Mouse (Mus musculus): Measurements from ENCODE around the gene Bcl9. TPM values are rescaled to one million over a fixed set of nuclear protein-coding genes. Genes with fewer than 3 reads are reported as not detected.

Bcl9 gene
- polyA plus RNA-seq, 1 experiment from 2014 or later, result 43.7 TPM

DNA sequence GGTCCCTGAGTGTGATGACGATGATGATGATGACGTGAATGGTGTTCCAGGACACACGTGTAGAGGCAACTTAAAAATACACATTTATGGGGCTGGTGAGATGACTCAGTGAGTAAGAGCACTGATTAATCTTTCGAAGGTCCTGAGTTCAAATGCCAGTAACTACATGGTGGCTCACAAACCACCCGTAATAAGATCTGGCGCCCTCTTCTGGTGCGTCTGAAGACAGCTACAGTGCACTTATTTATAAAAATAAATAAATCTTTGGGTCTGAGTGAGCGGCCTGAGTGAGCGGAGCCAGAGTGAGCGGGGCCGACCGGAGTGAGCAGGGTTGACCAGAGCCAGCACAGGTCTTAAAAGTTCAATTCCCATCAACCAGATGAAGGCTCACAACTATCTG is 34.5 kb upstream of the Bcl9 start:
- Histone ChIP-seq H3K4me1 (replicated peaks; ENCODE audit: insufficient read depth, low read length) (no peaks in the 10 kb centered on the region), H3K27ac (no peak overlapping the region), H3K9me3 (replicated peaks; ENCODE audit: low read length) (no peaks in the 10 kb centered on the region), H3K9ac (ENCODE audit: low read depth, low read length) (no peak overlapping the region), H3K36me3 (ENCODE audit: insufficient read depth, low read length) (no peaks in the 10 kb centered on the region), H3K27me3 (ENCODE audit: insufficient read depth, low read length) (no peaks in the 10 kb centered on the region), H3K4me2 (ENCODE audit: low read length) (no peak overlapping the region), H3K4me3 (replicated peaks; ENCODE audit: low read depth, low read length) (no peak overlapping the region)
- TF ChIP-seq CTCF (IDR thresholded peaks at IDR 0.05; ENCODE audit: low read depth), result peak; percentile 58
- 89% methylated on average over 12 of the region's 12 CpGs for WGBS
- no peak for ATAC-seq (replicated peaks; ENCODE audit: low FRiP score, low read depth)
- peak; percentile 27 for DNase-seq (ENCODE audit: low spot score)

DNA sequence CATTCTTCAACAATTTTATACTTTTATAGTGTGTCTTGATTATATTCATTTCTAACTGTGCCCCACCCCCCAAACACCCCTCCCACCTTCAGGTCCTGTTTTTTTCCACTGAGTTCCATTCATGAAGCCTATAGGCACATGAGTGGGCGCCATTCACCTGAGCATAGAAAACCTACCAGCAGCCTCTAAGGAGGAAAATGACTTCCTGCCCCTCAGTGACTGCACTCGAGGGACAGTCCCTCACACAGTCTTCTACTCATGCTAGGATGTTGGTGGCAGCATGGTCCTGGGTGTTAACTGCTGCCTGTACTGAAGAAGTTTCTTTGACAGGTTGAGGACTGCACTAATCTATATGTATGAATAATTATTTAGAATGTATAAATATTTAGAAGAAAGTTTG is 30.1 kb upstream of the Bcl9 start:
- no peak for TF ChIP-seq CTCF (IDR thresholded peaks at IDR 0.05; ENCODE audit: low read depth)
- Histone ChIP-seq H3K4me3 (replicated peaks; ENCODE audit: low read depth, low read length) (no peak overlapping the region), H3K36me3 (ENCODE audit: insufficient read depth, low read length) (no peaks in the 10 kb centered on the region), H3K4me2 (ENCODE audit: low read length) (no peak overlapping the region), H3K9me3 (replicated peaks; ENCODE audit: low read length) (no peaks in the 10 kb centered on the region), H3K4me1 (replicated peaks; ENCODE audit: insufficient read depth, low read length) (no peaks in the 10 kb centered on the region), H3K27me3 (ENCODE audit: insufficient read depth, low read length) (no peaks in the 10 kb centered on the region), H3K9ac (ENCODE audit: low read depth, low read length) (no peak overlapping the region), H3K27ac (no peak overlapping the region)
- no peak for ATAC-seq (replicated peaks; ENCODE audit: low FRiP score, low read depth)
- no peak for DNase-seq (ENCODE audit: low spot score)
- 88% methylated on average over 2 of the region's 2 CpGs for WGBS

DNA sequence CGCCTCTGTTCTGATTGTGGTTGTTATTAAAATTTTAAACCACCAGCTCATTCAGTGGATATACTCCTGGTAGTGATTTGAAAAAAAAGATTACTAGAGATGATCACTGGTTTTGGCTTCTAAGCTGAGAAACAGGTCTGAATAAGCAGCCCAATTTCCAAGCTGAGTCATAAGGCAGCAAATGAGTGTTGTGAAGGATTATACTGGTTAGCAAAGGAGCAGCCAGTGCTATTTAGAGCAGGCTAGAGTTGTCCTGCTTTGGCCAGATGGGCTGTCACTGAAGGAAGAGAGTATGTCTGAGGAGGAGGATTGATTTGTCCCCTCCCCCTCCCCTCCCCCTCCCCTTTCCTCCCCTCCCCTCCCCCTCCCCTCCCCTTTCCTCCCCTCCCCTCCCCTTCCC is 29.6 kb upstream of the Bcl9 start:
- H3K4me1 ChIP-seq (replicated peaks; ENCODE audit: insufficient read depth, low read length), result no peaks in the 10 kb centered on the region
- no peak overlapping the region for H3K9ac ChIP-seq (ENCODE audit: low read depth, low read length)
- no peak overlapping the region for H3K4me2 ChIP-seq (ENCODE audit: low read length)
- no peaks in the 10 kb centered on the region for H3K9me3 ChIP-seq (replicated peaks; ENCODE audit: low read length)
- ATAC-seq (replicated peaks; ENCODE audit: low FRiP score, low read depth) (no peak), DNase-seq (ENCODE audit: low spot score) (no peak)
- no peak overlapping the region for H3K27ac ChIP-seq
- no peak overlapping the region for H3K4me3 ChIP-seq (replicated peaks; ENCODE audit: low read depth, low read length)
- no peak for TF ChIP-seq CTCF (IDR thresholded peaks at IDR 0.05; ENCODE audit: low read depth)
- H3K36me3 ChIP-seq (ENCODE audit: insufficient read depth, low read length), result no peaks in the 10 kb centered on the region
- no peaks in the 10 kb centered on the region for H3K27me3 ChIP-seq (ENCODE audit: insufficient read depth, low read length)
- 95% methylated on average over 1 of the region's 1 CpGs for WGBS

DNA sequence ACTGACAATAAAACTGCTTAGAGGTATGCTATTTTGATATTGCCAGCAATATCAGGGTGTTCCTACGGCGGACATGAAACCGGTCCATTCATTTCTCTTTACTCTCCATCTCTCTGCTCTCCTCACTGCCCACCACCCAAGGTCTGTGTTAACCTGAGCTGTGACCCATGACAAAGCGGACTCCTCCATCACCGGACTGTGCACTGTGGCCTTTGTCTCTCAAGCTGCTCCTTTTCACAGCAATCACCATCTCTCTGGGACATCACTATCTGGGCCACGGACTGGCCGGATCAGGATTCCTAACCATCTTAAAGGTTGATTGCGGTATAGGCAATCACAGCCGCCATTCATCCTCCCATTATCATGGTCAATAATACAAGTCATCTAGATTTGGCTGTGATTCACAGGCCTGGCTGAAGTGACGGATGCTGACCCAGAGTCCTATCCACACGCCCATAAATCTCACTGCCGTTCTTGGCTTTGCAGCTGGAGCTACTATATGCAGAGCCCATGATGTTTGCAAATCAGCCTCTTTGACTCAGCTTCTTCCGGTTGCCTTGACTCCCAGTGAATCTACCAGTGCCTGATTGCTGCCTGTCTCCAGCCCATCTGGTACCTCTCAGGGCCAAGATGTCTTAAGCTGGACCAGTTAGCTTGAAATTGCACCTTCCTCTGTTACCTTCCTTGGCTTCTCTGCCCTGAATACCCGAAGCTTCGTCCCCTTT is 28.1 kb upstream of the Bcl9 start:
- TF ChIP-seq CTCF (IDR thresholded peaks at IDR 0.05; ENCODE audit: low read depth), result no peak
- no peaks in the 10 kb centered on the region for H3K36me3 ChIP-seq (ENCODE audit: insufficient read depth, low read length)
- no peaks in the 10 kb centered on the region for H3K4me1 ChIP-seq (replicated peaks; ENCODE audit: insufficient read depth, low read length)
- H3K27me3 ChIP-seq (ENCODE audit: insufficient read depth, low read length), result no peaks in the 10 kb centered on the region
- H3K4me2 ChIP-seq (ENCODE audit: low read length), result no peak overlapping the region
- DNase-seq (ENCODE audit: low spot score), result peak; percentile 39
- no peak overlapping the region for H3K4me3 ChIP-seq (replicated peaks; ENCODE audit: low read depth, low read length)
- 59% methylated on average over 15 of the region's 15 CpGs for WGBS
- no peak for ATAC-seq (replicated peaks; ENCODE audit: low FRiP score, low read depth)
- no peak overlapping the region for H3K27ac ChIP-seq
- H3K9me3 ChIP-seq (replicated peaks; ENCODE audit: low read length), result no peaks in the 10 kb centered on the region
- H3K9ac ChIP-seq (ENCODE audit: low read depth, low read length), result no peak overlapping the region

DNA sequence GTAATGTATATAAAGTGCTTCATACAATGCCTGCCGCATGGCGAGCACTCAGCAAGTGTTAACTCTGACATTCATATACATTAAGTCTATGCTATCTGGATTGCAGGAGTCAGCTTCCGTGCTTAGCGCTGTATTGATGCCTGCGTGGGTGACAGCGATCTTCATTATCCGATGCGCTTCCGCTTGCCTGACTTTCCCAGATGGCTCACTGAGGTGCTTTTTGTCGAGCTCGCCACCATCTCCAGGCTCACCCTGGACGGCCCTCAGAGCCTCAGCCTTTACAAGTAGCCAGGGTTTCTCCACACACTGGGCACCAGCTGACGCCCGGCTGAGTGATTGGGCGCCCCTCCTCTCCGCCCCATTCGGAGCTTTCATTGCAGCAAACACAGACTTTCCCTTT is 26.3 kb upstream of the Bcl9 start:
- H3K4me2 ChIP-seq (ENCODE audit: low read length), result no peak overlapping the region
- no peak overlapping the region for H3K9ac ChIP-seq (ENCODE audit: low read depth, low read length)
- WGBS, result 62% methylated on average over 17 of the region's 17 CpGs
- TF ChIP-seq CTCF (IDR thresholded peaks at IDR 0.05; ENCODE audit: low read depth), result no peak
- H3K27ac ChIP-seq, result no peak overlapping the region
- ATAC-seq (replicated peaks; ENCODE audit: low FRiP score, low read depth) (no peak), DNase-seq (ENCODE audit: low spot score) (no peak)
- no peaks in the 10 kb centered on the region for H3K4me1 ChIP-seq (replicated peaks; ENCODE audit: insufficient read depth, low read length)
- H3K9me3 ChIP-seq (replicated peaks; ENCODE audit: low read length), result no peaks in the 10 kb centered on the region
- H3K36me3 ChIP-seq (ENCODE audit: insufficient read depth, low read length), result no peaks in the 10 kb centered on the region
- no peaks in the 10 kb centered on the region for H3K27me3 ChIP-seq (ENCODE audit: insufficient read depth, low read length)
- H3K4me3 ChIP-seq (replicated peaks; ENCODE audit: low read depth, low read length), result no peak overlapping the region

DNA sequence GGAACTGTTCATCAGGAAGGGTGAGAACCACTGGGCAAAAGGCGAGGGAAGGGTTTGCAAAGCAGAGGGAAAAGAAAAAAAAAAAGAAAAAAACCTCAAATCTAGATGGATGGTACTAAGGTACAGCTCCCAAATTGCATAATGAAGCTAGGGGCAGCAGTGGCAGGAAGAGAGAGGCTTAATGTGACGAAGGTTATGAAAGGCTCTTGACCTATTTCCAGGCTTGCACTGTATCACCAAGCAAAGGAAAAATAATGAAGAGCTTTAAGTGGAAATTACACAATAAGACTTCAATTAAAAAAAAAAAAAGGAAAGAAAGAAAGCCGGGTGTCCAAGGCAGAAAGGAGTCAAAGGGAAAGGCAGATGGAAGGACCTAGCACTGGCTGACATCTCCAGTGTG is 19.6 kb upstream of the Bcl9 start:
- Histone ChIP-seq H3K36me3 (ENCODE audit: insufficient read depth, low read length) (no peaks in the 10 kb centered on the region), H3K4me1 (replicated peaks; ENCODE audit: insufficient read depth, low read length) (no peaks in the 10 kb centered on the region), H3K27me3 (ENCODE audit: insufficient read depth, low read length) (no peaks in the 10 kb centered on the region), H3K4me3 (replicated peaks; ENCODE audit: low read depth, low read length) (no peak overlapping the region), H3K4me2 (ENCODE audit: low read length) (no peak overlapping the region), H3K9ac (ENCODE audit: low read depth, low read length) (no peak overlapping the region), H3K27ac (no peak overlapping the region), H3K9me3 (replicated peaks; ENCODE audit: low read length) (no peaks in the 10 kb centered on the region)
- WGBS, result 82% methylated on average over 3 of the region's 3 CpGs
- TF ChIP-seq CTCF (IDR thresholded peaks at IDR 0.05; ENCODE audit: low read depth), result no peak
- no peak for DNase-seq (ENCODE audit: low spot score)
- no peak for ATAC-seq (replicated peaks; ENCODE audit: low FRiP score, low read depth)

DNA sequence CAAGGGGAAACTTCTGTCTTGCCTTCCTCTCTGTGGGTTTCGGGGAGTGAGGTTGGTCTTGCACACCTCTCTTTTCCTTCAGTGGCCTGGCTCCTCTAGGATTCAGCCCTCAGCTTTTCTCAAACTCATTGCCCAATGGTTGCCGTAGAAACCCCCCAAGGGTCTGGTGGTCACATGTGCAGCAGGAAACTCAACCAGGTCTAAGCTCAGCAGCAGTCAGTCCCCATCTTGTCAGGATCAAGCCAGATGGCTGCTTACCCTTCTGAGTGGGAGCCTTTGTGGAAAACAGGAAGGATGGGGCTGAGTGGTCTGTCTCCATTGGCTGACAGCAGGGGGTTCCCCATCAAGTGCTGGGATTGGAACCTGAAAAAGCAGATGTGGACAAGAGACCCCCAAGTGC is 15.7 kb upstream of the Bcl9 start:
- H3K27ac ChIP-seq, result no peak overlapping the region
- no peak for TF ChIP-seq CTCF (IDR thresholded peaks at IDR 0.05; ENCODE audit: low read depth)
- no peak for ATAC-seq (replicated peaks; ENCODE audit: low FRiP score, low read depth)
- 87% methylated on average over 2 of the region's 2 CpGs for WGBS
- 0 out of 2 replicates have a peak, but pooled peaks cover 10% of the 10 kb centered on the region for H3K4me1 ChIP-seq (replicated peaks; ENCODE audit: insufficient read depth, low read length)
- no peak for DNase-seq (ENCODE audit: low spot score)
- no peaks in the 10 kb centered on the region for H3K27me3 ChIP-seq (ENCODE audit: insufficient read depth, low read length)
- H3K9ac ChIP-seq (ENCODE audit: low read depth, low read length), result no peak overlapping the region
- no peaks in the 10 kb centered on the region for H3K9me3 ChIP-seq (replicated peaks; ENCODE audit: low read length)
- H3K36me3 ChIP-seq (ENCODE audit: insufficient read depth, low read length), result no peaks in the 10 kb centered on the region
- no peak overlapping the region for H3K4me3 ChIP-seq (replicated peaks; ENCODE audit: low read depth, low read length)
- no peak overlapping the region for H3K4me2 ChIP-seq (ENCODE audit: low read length)
